ENCODE assay signal across 8 mouse cellular contexts in the genomic region with DNA sequence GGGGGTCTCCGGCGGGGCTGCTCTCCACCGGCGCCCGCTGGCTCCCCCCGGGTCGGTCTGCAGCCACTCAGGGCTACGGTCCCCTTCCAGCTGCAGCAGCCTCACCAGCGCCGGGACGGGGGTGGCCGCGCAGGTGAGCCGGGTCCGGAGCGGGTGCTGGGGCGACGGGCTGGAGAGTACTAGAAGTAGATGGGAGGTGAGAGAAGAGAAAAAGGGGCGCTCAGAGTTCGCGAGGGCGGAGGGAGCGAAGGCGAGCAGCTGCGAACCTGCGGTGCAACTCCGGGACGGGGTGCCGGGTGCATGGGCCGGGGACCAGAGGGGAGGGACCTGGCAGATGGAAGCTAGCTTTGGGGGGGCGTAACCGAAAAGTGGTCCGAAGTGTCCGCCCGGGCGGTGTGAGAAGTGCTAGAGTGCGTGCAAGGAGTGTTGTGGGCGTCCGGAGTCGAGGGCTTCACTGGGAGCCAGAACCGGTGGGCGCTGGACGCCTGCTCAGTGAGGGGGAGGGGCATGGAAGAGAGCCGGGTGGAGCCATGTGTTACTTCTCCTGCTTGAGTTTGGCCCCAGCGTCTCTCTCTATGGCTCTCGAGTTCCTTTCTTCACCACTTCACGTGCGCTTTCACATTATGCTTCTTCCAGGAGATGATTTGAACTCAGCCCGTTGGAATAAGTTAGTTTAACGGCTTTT. TPM values are rescaled to one million over a fixed set of nuclear protein-coding genes. Genes with fewer than 3 reads are reported as not detected.
DNase-seq lines count a peak whose midpoint lies in the region; ATAC-seq lines count a peak whose summit lies in the region.

No protein-coding gene starts in this region.

- peak; percentile 48 for DNase-seq in layer of hippocampus, adult 11-12 months (ENCODE audit: low spot score)
- DNase-seq in layer of hippocampus, adult 9-10 months (ENCODE audit: low spot score) = no peak
- peak; percentile 88 for DNase-seq in heart, embryonic 10.5 days (ENCODE audit: low spot score)
- DNase-seq in kidney, adult 8-10 months = peak; percentile 44 to 45
- peak; percentile 76 for DNase-seq in neural tube, embryonic 10.5 days (ENCODE audit: extremely low spot score, low spot score)

- H3K4me3 ChIP-seq in embryonic facial prominence, embryonic 13.5 days = peak overlapping the region; percentile 89
- H3K4me3 ChIP-seq in heart, embryonic 10.5 days = peak overlapping the region; percentile 96
- peak overlapping the region; percentile 94 for H3K4me3 ChIP-seq in liver, embryonic 16.5 days (ENCODE audit: low read depth, low read length)
- peak overlapping the region; percentile 96 for H3K4me3 ChIP-seq in stomach, embryonic 16.5 days (replicated peaks; ENCODE audit: low read length)

- H3K27me3 ChIP-seq in embryonic facial prominence, embryonic 13.5 days = no peaks in the 10 kb centered on the region
- 0 out of 2 replicates have a peak, but pooled peaks cover 3% of the 10 kb centered on the region for H3K27me3 ChIP-seq in heart, embryonic 10.5 days (ENCODE audit: insufficient read depth, poor library complexity, severe bottlenecking)
- no peaks in the 10 kb centered on the region for H3K27me3 ChIP-seq in liver, embryonic 16.5 days (ENCODE audit: control insufficient read depth, insufficient read depth, low read depth, low read length)
- H3K27me3 ChIP-seq in stomach, embryonic 16.5 days (ENCODE audit: control insufficient read depth, insufficient read depth, low read length) = no peaks in the 10 kb centered on the region

- no peaks in the 10 kb centered on the region for H3K9me3 ChIP-seq in embryonic facial prominence, embryonic 13.5 days
- H3K9me3 ChIP-seq in heart, embryonic 10.5 days = no peaks in the 10 kb centered on the region
- H3K9me3 ChIP-seq in liver, embryonic 16.5 days (replicated peaks; ENCODE audit: control insufficient read depth, low read length) = no peaks in the 10 kb centered on the region
- H3K9me3 ChIP-seq in stomach, embryonic 16.5 days (replicated peaks; ENCODE audit: control insufficient read depth, low read length) = no peaks in the 10 kb centered on the region

- H3K9ac ChIP-seq in embryonic facial prominence, embryonic 13.5 days = peak overlapping the region; percentile 84
- H3K9ac ChIP-seq in liver, embryonic 16.5 days (ENCODE audit: low read depth, low read length) = peak overlapping the region; percentile 96
- peak overlapping the region; percentile 89 for H3K9ac ChIP-seq in stomach, embryonic 16.5 days (ENCODE audit: low read length)

- peak; percentile 69 for ATAC-seq in embryonic facial prominence, embryonic 13.5 days (ENCODE audit: insufficient number of reproducible peaks, insufficient read depth, low FRiP score, low TSS enrichment, low read depth)
- ATAC-seq in liver, embryonic 16.5 days (ENCODE audit: low read depth) = peak; percentile 12
- ATAC-seq in stomach, embryonic 16.5 days (ENCODE audit: insufficient read depth, low FRiP score) = peak; percentile 64

- no peaks in the 10 kb centered on the region for H3K36me3 ChIP-seq in embryonic facial prominence, embryonic 13.5 days
- H3K36me3 ChIP-seq in heart, embryonic 10.5 days = no peaks in the 10 kb centered on the region
- H3K36me3 ChIP-seq in liver, embryonic 16.5 days (ENCODE audit: control insufficient read depth, insufficient read depth) = peaks cover 6% of the 10 kb centered on the region
- no peaks in the 10 kb centered on the region for H3K36me3 ChIP-seq in stomach, embryonic 16.5 days (ENCODE audit: control insufficient read depth, insufficient read depth, low read length)

- H3K4me1 ChIP-seq in embryonic facial prominence, embryonic 13.5 days = peaks cover 42% of the 10 kb centered on the region
- H3K4me1 ChIP-seq in heart, embryonic 10.5 days = peaks cover 25% of the 10 kb centered on the region
- peaks cover 46% of the 10 kb centered on the region for H3K4me1 ChIP-seq in liver, embryonic 16.5 days (ENCODE audit: control insufficient read depth, low read depth, low read length)
- peaks cover 26% of the 10 kb centered on the region for H3K4me1 ChIP-seq in stomach, embryonic 16.5 days (ENCODE audit: control insufficient read depth, insufficient read depth, low read length)

- H3K4me2 ChIP-seq in embryonic facial prominence, embryonic 13.5 days = peak overlapping the region; percentile 77
- peak overlapping the region; percentile 73 for H3K4me2 ChIP-seq in liver, embryonic 16.5 days (ENCODE audit: low read depth, low read length)
- H3K4me2 ChIP-seq in stomach, embryonic 16.5 days (ENCODE audit: low read depth, low read length) = peak overlapping the region; percentile 68

- peak overlapping the region; percentile 65; the same call in 1 of the 2 replicates for H3K27ac ChIP-seq in embryonic facial prominence, embryonic 13.5 days
- H3K27ac ChIP-seq in heart, embryonic 10.5 days = peak overlapping the region; percentile 93
- peak overlapping the region; percentile 99 for H3K27ac ChIP-seq in liver, embryonic 16.5 days (ENCODE audit: low read length)
- peak overlapping the region; percentile 80 for H3K27ac ChIP-seq in stomach, embryonic 16.5 days (ENCODE audit: low read length)

- WGBS in embryonic facial prominence, embryonic 13.5 days = under 1% methylated on average over 50 of the region's 50 CpGs
- under 1% methylated on average over 50 of the region's 50 CpGs for WGBS in heart, embryonic 10.5 days
- WGBS in liver, embryonic 16.5 days (ENCODE audit: insufficient replicate concordance) = under 1% methylated on average over 48 of the region's 50 CpGs
- under 1% methylated on average over 50 of the region's 50 CpGs for WGBS in stomach, embryonic 16.5 days

RNA-seq across cellular contexts. Expression of gene Fam117a, which starts 0.5 kb away (rescaled TPM):
- 13.3 and 17.4 TPM in 2 replicates for polyA plus RNA-seq in embryonic facial prominence, embryonic 13.5 days (2015; fragmentation: Nextera tagmentation; extraction: Ambion mirVana)
- polyA plus RNA-seq in heart, embryonic 10.5 days (2016; fragmentation: Nextera tagmentation; extraction: Ambion mirVana) = 8.2 and 10.7 TPM in 2 replicates
- polyA plus RNA-seq in liver, embryonic 16.5 days (2015; fragmentation: Nextera tagmentation; extraction: Ambion mirVana) = 73.5 and 81.3 TPM in 2 replicates
- 11.6 and 13.9 TPM in 2 replicates for polyA plus RNA-seq in stomach, embryonic 16.5 days (2015; fragmentation: Nextera tagmentation; extraction: Ambion mirVana)

RNA-seq across cellular contexts. Expression of gene Kat7, which starts 27.2 kb away (rescaled TPM):
- 67.0 and 67.2 TPM in 2 replicates for polyA plus RNA-seq in embryonic facial prominence, embryonic 13.5 days (2015; fragmentation: Nextera tagmentation; extraction: Ambion mirVana)
- polyA plus RNA-seq in heart, embryonic 10.5 days (2016; fragmentation: Nextera tagmentation; extraction: Ambion mirVana) = 66.0 and 68.5 TPM in 2 replicates
- 29.4 and 31.2 TPM in 2 replicates for polyA plus RNA-seq in liver, embryonic 16.5 days (2015; fragmentation: Nextera tagmentation; extraction: Ambion mirVana)
- 59.3 and 66.0 TPM in 2 replicates for polyA plus RNA-seq in stomach, embryonic 16.5 days (2015; fragmentation: Nextera tagmentation; extraction: Ambion mirVana)

RNA-seq across cellular contexts. Expression of gene Slc35b1, which starts 47.2 kb away (rescaled TPM):
- polyA plus RNA-seq in embryonic facial prominence, embryonic 13.5 days (2015; fragmentation: Nextera tagmentation; extraction: Ambion mirVana) = 120 and 133 TPM in 2 replicates
- 103 and 119 TPM in 2 replicates for polyA plus RNA-seq in heart, embryonic 10.5 days (2016; fragmentation: Nextera tagmentation; extraction: Ambion mirVana)
- polyA plus RNA-seq in liver, embryonic 16.5 days (2015; fragmentation: Nextera tagmentation; extraction: Ambion mirVana) = 37.7 and 40.5 TPM in 2 replicates
- polyA plus RNA-seq in stomach, embryonic 16.5 days (2015; fragmentation: Nextera tagmentation; extraction: Ambion mirVana) = 91.7 and 98.9 TPM in 2 replicates

Comparison
In these comparisons a context has a peak if more than half of its experiments do, and no peak if none do; other contexts are left out.
1. ATAC-seq: peak in every context shown above with its lines; median percentile 69 in embryonic facial prominence, embryonic 13.5 days; 64 in stomach, embryonic 16.5 days; 12 in liver, embryonic 16.5 days.